Mouse (Mus musculus) adipocyte (in vitro differentiated cells): ENCODE results near the gene Parl.
A peak's percentile ranks its signal among the peaks of the same experiment; 100 is the strongest.

ENCODE experiments used
- DNase-seq: peaks from one replicate; pipeline ENCODE4 v3.0.0-alpha.2; 2016; ENCODE audit warnings: low spot score

Gene Parl

DNA sequence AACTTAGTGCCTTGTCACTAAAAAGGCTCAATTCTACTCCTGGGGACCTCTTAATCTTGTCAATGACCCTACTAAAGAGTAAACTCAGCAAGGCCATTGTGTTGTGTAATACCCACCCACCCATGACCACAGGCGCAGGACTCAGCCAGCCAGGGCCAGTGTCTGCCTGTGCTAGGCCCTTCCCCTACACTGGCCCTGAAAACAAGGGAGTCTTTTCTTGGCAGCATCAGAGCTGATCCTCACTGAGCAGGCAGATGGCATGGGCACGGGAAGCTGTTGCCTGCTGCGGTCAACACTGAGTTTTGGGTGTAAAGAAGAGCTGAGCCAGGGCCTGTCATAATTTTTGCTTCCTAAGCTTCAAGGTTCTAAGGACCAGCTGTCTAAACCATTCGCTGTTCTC, 64.8 kb downstream of the Parl start:
- DNase-seq, result peak; percentile 33

DNA sequence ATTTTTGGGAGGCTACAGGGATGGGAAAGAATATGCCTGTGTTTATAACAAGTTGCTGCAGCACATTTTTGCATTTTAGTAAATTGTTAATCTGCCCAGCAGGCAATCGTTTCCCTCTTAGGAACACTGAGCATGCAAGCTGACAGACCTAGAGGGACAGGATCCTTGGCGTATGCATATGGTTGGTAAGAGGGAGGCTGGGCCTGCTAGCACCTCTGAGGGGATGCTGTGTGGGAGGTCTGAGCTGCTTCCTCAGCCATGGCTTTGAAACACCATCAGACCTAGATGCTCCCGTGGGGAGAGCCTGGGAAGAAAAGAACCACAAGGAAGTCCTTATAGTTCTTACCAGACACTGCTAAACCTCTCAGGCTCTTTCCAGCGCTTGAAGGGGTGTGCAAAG, 67.8 kb downstream of the Parl start:
- DNase-seq, result no peak
